Mouse (Mus musculus) heart, adult 2 months (tissue): ENCODE data around the gene Tmem39b. TPM values are rescaled to one million over a fixed set of nuclear protein-coding genes. Genes with fewer than 3 reads are reported as not detected.
"Not testable (repeated sequence)": the region's sequence is repeated elsewhere in the genome, so short reads cannot be mapped to it uniquely, and the experiment has no call there.

Experiments used
- DNase-seq, 2 experiments: peaks; one replicate each; pipeline ENCODE4 v3.0.0; 2021
- H3K27ac ChIP-seq: fragments of 200-600 bp; 2 replicates; pipeline ENCODE4 v1.8.1; 2022
- H3K27me3 ChIP-seq: fragments of 200-500 bp; 2 replicates; pipeline ENCODE4 v1.6.1; 2012; ENCODE audit warnings: mild to moderate bottlenecking, low read length, inconsistent platforms, mixed read lengths; ENCODE audit not compliant: control insufficient read depth, insufficient read depth
- H3K36me3 ChIP-seq: fragments of 200-500 bp; 2 replicates; pipeline ENCODE4 v1.6.1; 2012; ENCODE audit warnings: low read length, inconsistent platforms; ENCODE audit not compliant: control insufficient read depth, insufficient read depth
- H3K4me1 ChIP-seq: fragments of 200-500 bp; 2 replicates; pipeline ENCODE4 v1.6.1; 2011; ENCODE audit warnings: low read length; ENCODE audit not compliant: control insufficient read depth, insufficient read depth
- H3K4me3 ChIP-seq: fragments of 200-600 bp; 2 replicates; pipeline ENCODE4 v1.8.1; 2022
- H3K79me2 ChIP-seq: fragments of 200-500 bp; replicated peaks from 2 replicates; pipeline ENCODE4 v1.6.1; 2012; ENCODE audit warnings: mild to moderate bottlenecking, inconsistent platforms, low read length, moderate library complexity, mixed read lengths; ENCODE audit not compliant: control insufficient read depth, insufficient read depth
- H3K9ac ChIP-seq: fragments of 200-500 bp; 2 replicates; pipeline ENCODE4 v1.6.1; 2012; ENCODE audit warnings: low read depth, mild to moderate bottlenecking, control low read depth, inconsistent platforms, low read length, mixed read lengths
- CTCF ChIP-seq: fragments of 200-600 bp; IDR thresholded peaks from 2 replicates; pipeline ENCODE4 v1.8.1; 2022; ENCODE audit warnings: antibody characterized with exemption, mild to moderate bottlenecking, moderate library complexity
- EP300 ChIP-seq: fragments of 200-500 bp; IDR thresholded peaks from 2 replicates; pipeline ENCODE4 v1.6.1; 2011; ENCODE audit warnings: low read depth, low read length, control low read depth; ENCODE audit not compliant: insufficient read depth
- POLR2A ChIP-seq: fragments of 200-500 bp; IDR thresholded peaks from 2 replicates; pipeline ENCODE4 v1.6.1; 2011; ENCODE audit warnings: mild to moderate bottlenecking, low read depth, low read length, control low read depth; ENCODE audit not compliant: insufficient read depth
- WGBS: fragments of 180-500 bp; shearing (Covaris S2); methylation state at CpG from one replicate; pipeline ENCODE4 v1.1.7; 2018; 5-methylcytosine and 5-hydroxymethylcytosine counted together
- intact Hi-C: fragments of 180-260 bp; cut with DNase I; formaldehyde crosslinking; loops from one replicate; pipeline ENCODE4 v1.15.1; 2025
- polyA plus RNA-seq: library from polyadenylated mRNA; depleted of rRNA; stranded (reverse); fragments of >200 nt; gene quantifications from 2 replicates; pipeline ENCODE4 v1.2.3, GENCODE M21; 2012
- total RNA-seq, 2 experiments: library from RNA; stranded (reverse); gene quantifications; 2 replicates each; pipeline ENCODE4 v1.2.3; 2021

Gene Tmem39b
- total and polyA plus RNA-seq, 3 experiments, result 4.8 to 13.4 (median 5.0) TPM

DNA sequence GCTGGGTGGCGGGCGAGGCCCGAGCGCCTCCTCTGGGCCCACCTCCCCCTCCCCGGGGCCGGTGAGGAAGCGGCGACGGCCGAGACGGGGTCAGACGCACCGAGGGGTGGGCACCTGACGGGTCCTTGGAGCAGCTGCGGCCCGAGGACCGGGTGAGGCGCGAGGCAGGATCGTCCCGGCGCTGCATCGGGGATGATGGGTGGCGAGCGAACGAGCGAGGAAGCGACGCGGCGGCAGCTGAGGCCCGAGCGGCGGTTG is 45.3 kb upstream of the Tmem39b start:
- intact Hi-C loops, result loop anchor here (2.0 kb wide), 3 partner anchors 45 to 79 kb away; partner anchors contain the start of genes Kpna6 and Tmem39b
- peak overlapping the region; percentile 96 for H3K27ac ChIP-seq
- H3K79me2 ChIP-seq, result peaks cover 2% of the 10 kb centered on the region; the same call in 1 of the 2 replicates
- 0% methylated on average over 33 of the region's 34 CpGs for WGBS
- no peaks in the 10 kb centered on the region for H3K27me3 ChIP-seq
- H3K36me3 ChIP-seq, result peaks cover 10% of the 10 kb centered on the region
- peak overlapping the region; percentile 99 for H3K9ac ChIP-seq
- no peak for TF ChIP-seq EP300
- TF ChIP-seq POLR2A, result no peak
- TF ChIP-seq CTCF, result no peak
- H3K4me1 ChIP-seq, result peaks cover 3% of the 10 kb centered on the region
- DNase-seq, result no peak
- peak overlapping the region; percentile 87 for H3K4me3 ChIP-seq

DNA sequence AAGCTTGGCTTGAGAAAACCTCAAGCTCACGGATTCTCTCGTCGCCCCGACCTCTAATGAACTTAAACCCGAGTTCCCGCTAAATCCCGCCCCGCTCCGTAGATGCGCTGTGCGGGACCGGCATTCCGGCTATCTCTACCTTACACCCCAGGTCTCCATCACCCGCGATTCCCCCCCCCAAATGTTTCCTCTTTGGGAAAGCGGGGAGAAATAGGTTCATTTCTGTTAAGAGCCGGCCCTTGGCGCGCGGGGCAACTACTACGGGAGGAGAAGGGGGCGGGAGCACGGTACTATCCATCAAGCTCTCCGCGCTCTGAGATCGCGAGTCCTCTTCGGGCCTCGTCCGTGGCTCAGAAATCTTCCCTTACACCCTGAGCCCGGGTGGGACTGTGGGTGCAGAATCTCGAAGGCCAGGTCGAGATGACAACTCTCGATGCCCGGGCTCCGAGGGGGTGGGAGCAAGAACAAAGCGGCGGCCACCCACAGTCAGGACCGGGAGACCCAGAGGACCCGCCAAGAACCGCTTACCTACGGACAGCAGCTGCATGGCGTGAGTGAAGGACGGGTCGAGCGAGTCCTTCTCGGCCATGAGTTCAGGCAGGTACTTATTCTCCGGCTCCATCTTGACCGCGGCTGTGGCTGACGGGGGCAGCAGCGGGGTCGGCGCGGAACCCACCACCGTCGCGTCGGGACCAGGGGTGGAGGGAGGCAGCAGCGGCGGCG is 44.8 kb upstream of the Tmem39b start:
- peak; percentile 54 to 63 for DNase-seq
- Histone ChIP-seq H3K27me3 (no peaks in the 10 kb centered on the region), H3K79me2 (peaks cover 2% of the 10 kb centered on the region; the same call in 1 of the 2 replicates), H3K27ac (peak overlapping the region; percentile 96), H3K9ac (peak overlapping the region; percentile 99), H3K36me3 (peaks cover 11% of the 10 kb centered on the region), H3K4me3 (peak overlapping the region; percentile 87), H3K4me1 (peaks cover 3% of the 10 kb centered on the region)
- no peak for TF ChIP-seq EP300
- TF ChIP-seq POLR2A, result no peak
- TF ChIP-seq CTCF, result no peak
- intact Hi-C loops, result no loop called here
- under 1% methylated on average over 62 of the region's 62 CpGs for WGBS

DNA sequence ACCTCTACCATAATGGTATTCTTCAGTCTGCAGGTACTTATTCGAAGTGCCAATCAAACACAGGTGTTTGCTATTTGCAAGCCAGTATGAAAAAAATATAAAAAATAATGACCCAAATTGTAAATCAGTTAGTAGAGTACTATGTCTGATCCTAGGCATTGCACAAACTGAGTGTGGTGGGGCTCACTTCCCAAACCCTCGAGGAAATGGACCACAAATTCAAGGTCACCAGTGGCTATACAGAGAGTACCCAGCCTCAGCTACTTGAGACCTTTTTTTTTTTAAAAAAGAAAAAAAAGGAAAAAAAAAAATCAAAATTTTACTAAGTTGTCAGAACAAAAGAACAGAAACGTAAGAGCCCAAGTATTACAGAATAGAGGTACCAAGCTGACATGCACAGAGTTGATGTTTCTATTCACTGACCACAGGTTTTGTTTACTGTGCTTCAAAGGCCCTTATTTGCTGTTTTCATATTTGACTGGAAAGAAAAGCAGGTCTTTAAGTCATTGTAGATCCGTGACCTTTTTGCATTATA is 42.5 kb upstream of the Tmem39b start:
- intact Hi-C loops, result no loop called here
- 51% methylated on average over 4 of the region's 4 CpGs for WGBS
- Histone ChIP-seq H3K79me2 (peaks cover 5% of the 10 kb centered on the region; the same call in 1 of the 2 replicates), H3K4me3 (no peak overlapping the region), H3K4me1 (peaks cover 3% of the 10 kb centered on the region), H3K27me3 (no peaks in the 10 kb centered on the region), H3K27ac (no peak overlapping the region), H3K9ac (no peak overlapping the region), H3K36me3 (peaks cover 14% of the 10 kb centered on the region)
- TF ChIP-seq POLR2A (no peak), EP300 (no peak), CTCF (no peak)
- no peak for DNase-seq

DNA sequence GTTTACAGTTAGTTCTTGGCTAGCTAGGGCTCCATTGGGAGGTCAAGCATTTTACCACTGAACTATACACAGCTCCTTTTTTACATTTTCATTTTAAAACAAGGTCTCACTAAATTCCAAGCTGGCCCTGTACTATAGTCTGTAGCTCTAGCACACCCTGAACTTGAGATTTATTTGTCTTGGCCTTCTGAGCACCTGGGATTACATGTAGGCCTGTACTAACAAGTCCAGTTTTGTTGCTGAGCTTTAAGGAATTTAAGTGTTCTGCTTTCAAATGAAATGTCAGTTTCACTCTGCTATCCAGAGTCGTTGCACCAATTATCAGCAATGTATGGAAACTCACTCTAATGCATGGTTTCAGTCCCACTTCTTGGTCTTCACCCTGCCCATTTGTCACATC is 39.5 kb upstream of the Tmem39b start:
- peaks cover 5% of the 10 kb centered on the region; the same call in 1 of the 2 replicates for H3K79me2 ChIP-seq
- no peak for DNase-seq
- H3K9ac ChIP-seq, result no peak overlapping the region
- no peak overlapping the region for H3K4me3 ChIP-seq
- H3K27ac ChIP-seq, result no peak overlapping the region
- H3K4me1 ChIP-seq, result peaks cover 3% of the 10 kb centered on the region
- H3K27me3 ChIP-seq, result no peaks in the 10 kb centered on the region
- WGBS, result 58% methylated on average over 1 of the region's 1 CpGs
- TF ChIP-seq EP300, result no peak
- TF ChIP-seq POLR2A, result no peak
- no peak for TF ChIP-seq CTCF
- peaks cover 16% of the 10 kb centered on the region for H3K36me3 ChIP-seq
- intact Hi-C loops, result no loop called here

DNA sequence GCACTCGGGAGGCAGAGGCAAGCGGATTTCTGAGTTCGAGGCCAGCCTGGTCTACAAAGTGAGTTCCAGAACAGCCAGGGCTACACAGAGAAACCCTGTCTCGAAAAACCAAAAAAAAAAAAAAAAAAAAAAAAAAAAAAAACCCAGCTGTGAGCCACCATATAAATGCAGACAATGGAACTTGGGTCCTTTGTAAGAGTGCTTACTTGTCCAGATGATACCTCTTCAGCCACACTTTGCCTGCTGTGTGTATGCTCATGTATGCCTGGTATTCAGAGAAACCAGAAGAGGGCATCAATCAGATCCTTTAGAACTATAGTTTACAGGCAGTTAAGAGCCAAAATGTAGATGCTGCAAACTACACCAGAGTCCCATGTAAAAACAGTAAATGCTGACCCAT is 38.8 kb upstream of the Tmem39b start:
- H3K9ac ChIP-seq, H3K4me1 ChIP-seq, H3K27ac ChIP-seq, intact Hi-C loops, H3K4me3 ChIP-seq, H3K79me2 ChIP-seq, DNase-seq, H3K27me3 ChIP-seq: not testable (repeated sequence)
- H3K36me3 ChIP-seq, result peaks cover 16% of the 10 kb centered on the region
- 100% methylated on average over 3 of the region's 4 CpGs for WGBS

DNA sequence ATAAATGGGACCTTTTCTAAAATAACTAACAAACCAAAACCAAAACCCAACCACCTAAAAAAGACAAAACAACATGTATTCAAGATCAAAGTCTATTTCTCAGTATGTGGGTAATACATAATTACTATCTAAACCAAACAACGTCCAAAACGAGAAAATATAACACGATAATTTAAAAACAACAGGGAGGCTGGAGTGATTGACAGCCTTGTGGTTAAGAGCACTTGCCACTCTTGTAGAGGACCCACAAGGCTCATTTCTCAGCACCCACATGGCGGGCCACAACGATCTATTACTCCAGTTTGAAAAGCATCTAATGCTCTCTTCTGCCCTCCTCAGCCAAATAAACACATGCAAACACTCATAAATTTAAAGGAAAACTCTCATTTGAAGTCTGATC is 34.8 kb upstream of the Tmem39b start:
- intact Hi-C loops, result no loop called here
- WGBS, result 76% methylated on average over 5 of the region's 5 CpGs

More for the DNA sequence above, 34.8 kb upstream of the Tmem39b start:
- Histone ChIP-seq H3K79me2 (peaks cover 7% of the 10 kb centered on the region; the same call in 1 of the 2 replicates), H3K27me3 (no peaks in the 10 kb centered on the region), H3K9ac (no peak overlapping the region), H3K36me3 (peaks cover 11% of the 10 kb centered on the region), H3K27ac (no peak overlapping the region), H3K4me3 (no peak overlapping the region), H3K4me1 (no peaks in the 10 kb centered on the region; the same call in 1 of the 2 replicates)
- TF ChIP-seq POLR2A (no peak), EP300 (no peak), CTCF (no peak)
- no peak for DNase-seq
